Mouse (Mus musculus) MEL (cell line): ENCODE results near the gene Gatad2b.

Experiments
- BHLHE40 ChIP-seq: IDR thresholded peaks from 2 replicates; pipeline ENCODE4 v1.6.1; 2012; ENCODE audit warnings: low read depth, mild to moderate bottlenecking, inconsistent platforms, low read length, improper control_type of control experiment, borderline replicate concordance
- CHD1 ChIP-seq: IDR thresholded peaks from 2 replicates; pipeline ENCODE4 v1.6.1; 2012; ENCODE audit warnings: low read depth, mild to moderate bottlenecking, inconsistent platforms, low read length, improper control_type of control experiment
- CHD2 ChIP-seq: IDR thresholded peaks from 2 replicates; pipeline ENCODE4 v1.6.1; 2011; ENCODE audit warnings: low read length, improper control_type of control experiment
- CTCF ChIP-seq, 3 experiments: IDR thresholded peaks in 2 of 3; conservative IDR thresholded peaks in 1 of 3; 2 replicates each; pipeline ENCODE4 v1.5.1; 2011 to 2012; ENCODE audit warnings: low read length in 3 of 3, low read depth in 2 of 3, mild to moderate bottlenecking in 2 of 3, improper control_type of control experiment in 1 of 3, inconsistent platforms in 1 of 3, mixed read lengths in 1 of 3, moderate library complexity in 1 of 3; ENCODE audit not compliant: control insufficient read depth in 1 of 3, insufficient read depth in 1 of 3, poor library complexity in 1 of 3, severe bottlenecking in 1 of 3
- GATA1 ChIP-seq: IDR thresholded peaks from 2 replicates; pipeline ENCODE4 v1.6.1; 2011; ENCODE audit warnings: low read depth, low read length, improper control_type of control experiment
- KAT2A ChIP-seq: conservative IDR thresholded peaks from 2 replicates; pipeline ENCODE4 v1.6.1; 2012; ENCODE audit warnings: low read depth, low read length, improper control_type of control experiment, inconsistent platforms
- MAFK ChIP-seq: IDR thresholded peaks from 2 replicates; pipeline ENCODE4 v1.6.1; 2011; ENCODE audit warnings: low read depth, mild to moderate bottlenecking, low read length, improper control_type of control experiment, borderline replicate concordance
- MAX ChIP-seq: IDR thresholded peaks from 2 replicates; pipeline ENCODE4 v1.6.1; 2011; ENCODE audit warnings: low read length, improper control_type of control experiment
- NRF1 ChIP-seq: IDR thresholded peaks from 2 replicates; pipeline ENCODE4 v1.6.1; 2014; ENCODE audit warnings: low read depth, mild to moderate bottlenecking, inconsistent platforms, low read length, improper control_type of control experiment, moderate library complexity; ENCODE audit not compliant: poor library complexity, insufficient read depth, severe bottlenecking
- POLR2A ChIP-seq, 2 experiments: IDR thresholded peaks; 2 replicates each; pipeline ENCODE4 v1.6.1; 2011 to 2012; ENCODE audit warnings: low read length in 2 of 2, mild to moderate bottlenecking in 2 of 2, control low read depth in 1 of 2, improper control_type of control experiment in 1 of 2, low read depth in 1 of 2, moderate library complexity in 1 of 2; ENCODE audit not compliant: control insufficient read depth in 1 of 2, insufficient read depth in 1 of 2, poor library complexity in 1 of 2
- TBP ChIP-seq: IDR thresholded peaks from 2 replicates; pipeline ENCODE4 v1.8.0; 2011; ENCODE audit warnings: low read depth, low read length, improper control_type of control experiment
- TCF12 ChIP-seq: IDR thresholded peaks from 2 replicates; pipeline ENCODE4 v1.6.1; 2014; ENCODE audit warnings: low read depth, mild to moderate bottlenecking, inconsistent platforms, low read length, improper control_type of control experiment, moderate library complexity
- USF1 ChIP-seq: IDR thresholded peaks from 2 replicates; pipeline ENCODE4 v1.6.1; 2014; ENCODE audit warnings: low read depth, mild to moderate bottlenecking, inconsistent platforms, low read length, improper control_type of control experiment, moderate library complexity
- ZKSCAN1 ChIP-seq: IDR thresholded peaks from 2 replicates; pipeline ENCODE4 v1.6.1; 2012; ENCODE audit warnings: low read depth, mild to moderate bottlenecking, inconsistent platforms, low read length, improper control_type of control experiment, moderate library complexity

DNA sequence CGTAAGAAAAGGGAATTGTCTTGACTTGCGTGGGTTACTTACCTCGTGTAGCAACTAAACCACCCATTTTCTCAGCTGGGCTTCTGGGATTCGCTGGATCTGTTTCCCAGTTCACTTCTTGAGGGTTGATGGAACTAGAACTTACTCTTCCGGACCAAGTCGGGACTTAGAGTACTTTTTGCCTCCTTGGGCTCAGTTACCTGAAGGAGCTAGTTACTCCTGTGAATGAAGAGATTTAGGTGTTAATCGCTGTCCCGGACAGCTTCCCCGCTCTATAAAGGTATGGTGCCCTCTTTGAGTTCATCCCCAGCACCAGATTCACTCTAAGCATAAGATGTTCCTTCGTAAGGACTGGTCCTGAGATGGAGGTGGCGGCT is 1.1 kb downstream of the Gatad2b start:
- TF ChIP-seq POLR2A (IDR thresholded peaks at IDR 0.05; ENCODE audit: control insufficient read depth in 1 of 2, insufficient read depth in 1 of 2, low read depth in 1 of 2, low read length in 2 of 2, poor library complexity in 1 of 2) = no peak
- no peak for TF ChIP-seq ZKSCAN1
- no peak for TF ChIP-seq CTCF (IDR thresholded peaks at IDR 0.05 in 2 of 3, conservative IDR thresholded peaks at IDR 0.05 in 1 of 3; ENCODE audit: control insufficient read depth in 1 of 3, insufficient read depth in 1 of 3, low read depth in 2 of 3, low read length in 3 of 3, poor library complexity in 1 of 3, severe bottlenecking in 1 of 3)
- no peak for TF ChIP-seq TBP
- TF ChIP-seq USF1 = no peak
- TF ChIP-seq TCF12 = no peak
- TF ChIP-seq MAFK = no peak
- no peak for TF ChIP-seq CHD2
- TF ChIP-seq MAX = no peak
- no peak for TF ChIP-seq BHLHE40
- 0 out of 2 replicates have a peak, but pooled peaks have one; percentile 65 for TF ChIP-seq CHD1
- peak; percentile 25; the same call in 1 of the 2 replicates for TF ChIP-seq KAT2A
- no peak for TF ChIP-seq GATA1
- no peak for TF ChIP-seq NRF1
